Mouse (Mus musculus) limb, embryonic 11.5 days (tissue): ENCODE measurements around the gene Nmur2. TPM values are rescaled to one million over a fixed set of nuclear protein-coding genes. Genes with fewer than 3 reads are reported as not detected.

Source experiments
- ATAC-seq: fragments of 200-750 bp; cut with Nextera tagmentation; 2 replicates; pipeline ENCODE4 v1.8.0; 2017; ENCODE audit warnings: low read depth; ENCODE audit not compliant: insufficient number of reproducible peaks, low FRiP score, low TSS enrichment
- DNase-seq: peaks from one replicate; pipeline ENCODE4 v3.0.0-alpha.2; 2015; ENCODE audit warnings: low spot score
- H3K27ac ChIP-seq: fragments of 300-500 bp; sonication (generic); replicated peaks from 2 replicates; pipeline ENCODE4 v1.5.1; 2014; ENCODE audit warnings: low read depth, mild to moderate bottlenecking, low read length
- H3K27me3 ChIP-seq: fragments of 300-500 bp; sonication (generic); 2 replicates; pipeline ENCODE4 v1.6.1; 2014; ENCODE audit warnings: mild to moderate bottlenecking, low read length, mixed read lengths; ENCODE audit not compliant: control insufficient read depth, insufficient read depth
- H3K36me3 ChIP-seq: fragments of 300-500 bp; sonication (generic); 2 replicates; pipeline ENCODE4 v1.6.1; 2014; ENCODE audit warnings: mild to moderate bottlenecking, low read length, moderate library complexity, mixed read lengths; ENCODE audit not compliant: control insufficient read depth, insufficient read depth
- H3K4me1 ChIP-seq: fragments of 300-500 bp; sonication (generic); 2 replicates; pipeline ENCODE4 v1.6.1; 2014; ENCODE audit warnings: low read length, mixed read lengths; ENCODE audit not compliant: control insufficient read depth, insufficient read depth
- H3K4me2 ChIP-seq: fragments of 300-500 bp; sonication (generic); 2 replicates; pipeline ENCODE4 v1.6.1; 2014; ENCODE audit warnings: low read depth, mild to moderate bottlenecking, moderate library complexity; ENCODE audit not compliant: severe bottlenecking
- H3K4me3 ChIP-seq: fragments of 300-500 bp; sonication (generic); 2 replicates; pipeline ENCODE4 v1.5.1; 2014; ENCODE audit warnings: low read depth, low read length
- H3K9ac ChIP-seq: fragments of 300-500 bp; sonication (generic); 2 replicates; pipeline ENCODE4 v1.6.1; 2014; ENCODE audit warnings: mild to moderate bottlenecking, low read length
- H3K9me3 ChIP-seq: fragments of 300-500 bp; sonication (generic); 2 replicates; pipeline ENCODE4 v1.6.1; 2016; ENCODE audit warnings: low read length; ENCODE audit not compliant: control insufficient read depth
- WGBS: fragments of 180-500 bp; shearing (Covaris S2); extraction: QIAGEN DNeasy Blood & Tissue Kit; methylation state at CpG from one replicate; pipeline ENCODE4 v1.1.7; 2014; 5-methylcytosine and 5-hydroxymethylcytosine counted together
- polyA plus RNA-seq: library from polyadenylated mRNA; unstranded; fragments of >200 nt; fragmentation: Nextera tagmentation; extraction: Ambion mirVana; gene quantifications from 2 replicates; pipeline ENCODE4 v1.2.1, GENCODE M21; 2014

The Nmur2 gene
- polyA plus RNA-seq, 1 experiment from 2014 or later: not detected

DNA sequence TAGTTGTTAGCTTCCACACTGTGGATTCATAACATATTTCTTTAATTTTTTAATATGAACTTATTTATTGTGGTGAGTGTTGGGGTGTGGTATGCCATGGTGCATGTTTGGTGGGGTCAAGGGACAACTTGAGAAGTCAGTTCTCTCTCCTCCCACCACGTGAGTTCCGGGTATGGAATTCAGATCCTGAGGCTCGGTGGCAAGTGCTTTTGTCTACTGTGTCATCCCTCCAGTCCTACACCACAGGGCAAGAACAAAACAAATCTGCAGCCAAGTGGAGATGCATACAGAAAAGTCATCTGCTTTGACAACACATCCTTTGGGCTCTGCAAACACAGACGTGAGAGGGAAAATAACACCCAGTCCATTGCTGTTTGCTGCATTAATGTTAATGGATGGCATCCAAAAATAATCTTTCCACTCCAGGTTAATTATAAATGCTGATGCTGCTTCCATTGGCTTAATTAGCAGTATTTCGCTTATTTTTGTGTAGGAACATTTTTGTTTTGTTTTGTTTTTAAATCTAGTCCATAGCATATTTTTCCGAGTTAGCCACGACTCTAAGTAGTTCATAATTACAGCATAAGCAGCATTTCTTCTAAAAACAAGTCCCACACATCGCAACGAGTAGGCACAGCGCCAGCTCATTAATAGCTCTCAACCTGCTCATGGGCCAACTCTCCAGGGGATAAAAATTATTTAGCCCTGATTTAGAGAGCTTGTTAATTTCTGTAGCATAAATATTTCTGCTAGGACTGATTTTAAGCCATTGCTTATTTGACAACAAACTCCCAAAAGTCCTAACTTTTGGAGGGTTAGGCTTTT lies 14.9 kb downstream of the Nmur2 start:
- ATAC-seq: no peak
- WGBS: 85% methylated on average over 10 of the region's 10 CpGs
- no peak overlapping the region for H3K27ac ChIP-seq

DNA sequence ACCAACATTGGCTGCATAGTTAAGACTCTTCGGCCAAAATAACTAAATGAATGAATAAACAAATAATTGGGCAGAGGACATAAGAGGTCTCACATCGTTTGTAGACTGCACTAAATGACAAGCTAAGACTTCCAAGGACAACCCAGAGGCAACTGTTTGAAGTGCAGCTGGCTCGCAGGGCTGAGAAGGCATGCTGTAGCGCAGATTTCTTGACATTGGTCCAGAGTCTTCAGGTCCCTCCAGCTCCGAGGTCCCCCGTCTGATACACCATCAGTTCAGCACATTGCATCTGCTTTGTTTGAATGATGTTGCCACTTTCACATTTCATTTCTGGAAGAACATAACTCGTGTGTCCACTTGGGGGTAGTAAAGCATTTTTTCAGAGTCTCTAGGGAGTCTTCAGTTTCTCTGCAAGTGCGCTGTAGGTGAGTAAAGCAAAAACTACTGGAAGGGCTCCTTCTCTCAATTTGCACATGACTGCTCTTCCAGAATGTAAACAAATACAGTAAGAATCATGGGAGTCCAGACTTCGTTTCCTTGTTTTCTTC lies 27.2 kb downstream of the Nmur2 start:
- no peaks in the 10 kb centered on the region for H3K27me3 ChIP-seq
- 60% methylated on average over 9 of the region's 9 CpGs for WGBS
- no peak overlapping the region for H3K9ac ChIP-seq
- H3K4me2 ChIP-seq: no peak overlapping the region
- no peak overlapping the region for H3K4me3 ChIP-seq
- H3K27ac ChIP-seq: no peak overlapping the region
- no peaks in the 10 kb centered on the region for H3K4me1 ChIP-seq
- no peaks in the 10 kb centered on the region for H3K36me3 ChIP-seq
- H3K9me3 ChIP-seq: no peaks in the 10 kb centered on the region
- DNase-seq (no peak), ATAC-seq (no peak)

More for the DNA sequence above, 14.9 kb downstream of the Nmur2 start:
- Histone ChIP-seq H3K9ac (no peak overlapping the region), H3K9me3 (no peaks in the 10 kb centered on the region), H3K27me3 (no peaks in the 10 kb centered on the region), H3K4me2 (no peak overlapping the region), H3K4me1 (no peaks in the 10 kb centered on the region), H3K4me3 (no peak overlapping the region), H3K36me3 (no peaks in the 10 kb centered on the region)
- no peak for DNase-seq

GRCm38 (mm10) chr11:56012396-56012795 lies 28.4 kb downstream of the Nmur2 start:
- WGBS: 72% methylated on average over 2 of the region's 2 CpGs
- no peak for ATAC-seq
- H3K4me2 ChIP-seq: no peak overlapping the region
- no peaks in the 10 kb centered on the region for H3K36me3 ChIP-seq
- H3K27ac ChIP-seq: no peak overlapping the region
- H3K9me3 ChIP-seq: no peaks in the 10 kb centered on the region
- H3K27me3 ChIP-seq: no peaks in the 10 kb centered on the region
- no peak for DNase-seq
- H3K4me3 ChIP-seq: no peak overlapping the region
- H3K9ac ChIP-seq: no peak overlapping the region
- no peaks in the 10 kb centered on the region for H3K4me1 ChIP-seq

GRCm38 (mm10) chr11:56008277-56008676 lies 32.5 kb downstream of the Nmur2 start:
- no peaks in the 10 kb centered on the region for H3K4me1 ChIP-seq
- DNase-seq (no peak), ATAC-seq (no peak)
- no peaks in the 10 kb centered on the region for H3K9me3 ChIP-seq
- no peaks in the 10 kb centered on the region for H3K27me3 ChIP-seq
- no peak overlapping the region for H3K4me3 ChIP-seq
- no peak overlapping the region for H3K4me2 ChIP-seq
- WGBS: 65% methylated on average over 3 of the region's 3 CpGs
- H3K36me3 ChIP-seq: no peaks in the 10 kb centered on the region
- no peak overlapping the region for H3K27ac ChIP-seq
- no peak overlapping the region for H3K9ac ChIP-seq

GRCm38 (mm10) chr11:55992799-55993198 lies 48.0 kb downstream of the Nmur2 start:
- DNase-seq: no peak
- H3K36me3 ChIP-seq: no peaks in the 10 kb centered on the region
- WGBS: 53% methylated on average over 1 of the region's 1 CpGs
- no peak overlapping the region for H3K27ac ChIP-seq
- H3K4me1 ChIP-seq: no peaks in the 10 kb centered on the region
- H3K9ac ChIP-seq: no peak overlapping the region
- no peak overlapping the region for H3K4me2 ChIP-seq
- H3K4me3 ChIP-seq: no peak overlapping the region
- ATAC-seq: no peak
- no peaks in the 10 kb centered on the region for H3K9me3 ChIP-seq
- no peaks in the 10 kb centered on the region for H3K27me3 ChIP-seq

DNA sequence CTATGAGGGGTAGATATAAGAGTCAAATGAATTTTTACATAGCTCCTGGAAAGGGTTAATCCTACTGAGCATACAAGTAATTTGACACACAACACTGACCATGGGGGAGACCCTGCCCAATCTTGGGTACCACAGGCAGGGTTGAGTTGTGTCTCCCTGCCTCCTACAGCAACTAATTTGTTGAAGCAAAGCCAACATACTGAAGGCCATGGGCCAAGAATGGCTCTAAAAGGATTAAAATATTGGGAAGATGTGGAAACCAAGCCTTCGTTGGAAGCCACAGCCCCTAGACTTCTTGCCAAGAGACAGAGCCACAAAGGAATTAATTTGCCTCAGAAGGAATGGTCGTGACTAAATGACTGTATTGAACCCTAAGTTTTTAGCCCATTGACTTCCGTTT lies 48.7 kb downstream of the Nmur2 start:
- Histone ChIP-seq H3K4me3 (no peak overlapping the region), H3K27ac (no peak overlapping the region), H3K27me3 (no peaks in the 10 kb centered on the region), H3K4me1 (no peaks in the 10 kb centered on the region), H3K9ac (no peak overlapping the region), H3K36me3 (no peaks in the 10 kb centered on the region), H3K9me3 (no peaks in the 10 kb centered on the region), H3K4me2 (no peak overlapping the region)
- WGBS: 73% methylated on average over 3 of the region's 3 CpGs
- DNase-seq: no peak
- no peak for ATAC-seq

- Histone ChIP-seq H3K9me3 (no peaks in the 10 kb centered on the region), H3K4me1 (no peaks in the 10 kb centered on the region), H3K9ac (no peak overlapping the region), H3K4me3 (no peak overlapping the region), H3K27ac (no peak overlapping the region), H3K36me3 (no peaks in the 10 kb centered on the region), H3K27me3 (no peaks in the 10 kb centered on the region), H3K4me2 (no peak overlapping the region)
- DNase-seq (peak; percentile 77), ATAC-seq (no peak)
- WGBS: 7% methylated on average over 8 of the region's 8 CpGs
Observed at GRCm38 (mm10) chr11:55991505-55992066, 49.2 kb downstream of the Nmur2 start.

DNA sequence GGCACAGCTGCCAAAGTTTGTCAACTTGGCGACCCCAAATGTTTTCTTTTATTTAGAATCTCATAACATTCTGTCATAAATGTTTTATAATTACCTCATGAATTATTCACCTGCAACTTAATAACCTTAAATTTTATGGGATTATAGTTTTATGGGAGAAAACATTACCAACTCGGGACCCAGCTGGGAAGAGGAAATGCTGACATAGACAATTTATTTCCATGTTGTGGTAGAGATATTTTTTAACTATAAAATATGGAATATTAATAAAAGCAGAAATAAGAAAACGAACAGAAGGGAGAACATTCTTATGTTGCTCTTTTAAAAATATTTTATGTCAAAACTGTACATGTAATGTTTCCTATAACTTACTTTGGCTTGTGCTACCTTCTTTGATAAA lies 56.2 kb downstream of the Nmur2 start:
- ATAC-seq (no peak), DNase-seq (no peak)
- no peaks in the 10 kb centered on the region for H3K36me3 ChIP-seq
- H3K9me3 ChIP-seq: no peaks in the 10 kb centered on the region
- H3K27ac ChIP-seq: no peak overlapping the region
- H3K4me1 ChIP-seq: no peaks in the 10 kb centered on the region
- H3K27me3 ChIP-seq: no peaks in the 10 kb centered on the region
- WGBS: 67% methylated on average over 3 of the region's 3 CpGs
- no peak overlapping the region for H3K4me2 ChIP-seq
- H3K9ac ChIP-seq: no peak overlapping the region
- no peak overlapping the region for H3K4me3 ChIP-seq
